Mouse (Mus musculus) embryo, embryonic 10 days (tissue): ENCODE data around the gene Slc30a3.

Experiments used
- DNase-seq: peaks from one replicate; pipeline ENCODE4 v3.0.0-alpha.2; 2015; ENCODE audit warnings: low spot score

Gene Slc30a3

DNA sequence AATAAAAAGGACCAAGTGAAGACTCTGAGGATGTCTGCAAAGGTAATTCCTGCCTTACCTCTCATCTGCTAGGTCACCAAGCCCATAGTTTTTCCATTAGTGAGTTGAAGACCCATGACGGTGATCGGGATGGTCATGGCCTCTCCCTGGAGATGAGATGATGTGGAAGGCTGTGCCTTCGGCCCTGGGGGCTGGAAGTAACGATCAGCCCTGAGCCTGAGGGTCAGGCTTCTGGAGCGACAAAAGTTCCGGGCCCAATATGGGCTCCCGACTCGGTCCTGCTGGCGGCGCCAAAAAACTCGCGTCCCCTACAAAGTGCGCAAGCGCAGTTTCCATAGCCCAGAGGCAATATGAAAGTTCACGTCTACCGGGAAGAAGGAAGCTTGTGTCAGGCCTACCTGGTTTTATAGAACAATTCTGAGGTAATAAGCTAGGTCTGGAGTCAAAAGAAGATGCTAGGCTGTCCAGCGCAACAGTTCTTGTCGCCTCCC is at the start of gene Slc30a3:
Gene Slc30a3 (minus strand): TSS at position 238 of the 491 bp plus-strand sequence.
- no peak for DNase-seq

DNA sequence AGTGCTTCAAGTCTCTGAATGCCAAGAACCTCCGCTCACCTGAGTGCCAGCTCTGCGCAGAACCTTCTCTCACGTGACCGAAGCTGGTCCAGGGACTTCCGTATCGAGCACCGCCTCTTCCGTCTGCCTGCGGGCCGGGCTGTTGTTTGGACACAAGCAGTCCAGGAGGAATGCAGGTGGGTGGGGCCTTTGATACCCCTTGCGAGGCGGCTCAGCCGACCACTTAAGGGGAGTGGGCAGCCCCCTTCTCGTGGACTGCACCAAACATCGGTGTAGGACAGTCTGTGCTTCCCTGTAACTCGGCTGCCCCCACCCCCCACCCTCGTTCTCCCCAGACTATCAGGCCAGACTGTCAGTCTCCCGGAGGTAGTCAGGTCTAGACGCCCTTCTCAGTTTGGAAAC is 46.1 kb upstream of the Slc30a3 start, which contains the start of gene Mpv17:
Gene Mpv17 (minus strand): TSS at position 100 of the 402 bp plus-strand sequence.
- DNase-seq: peak; percentile 94

DNA sequence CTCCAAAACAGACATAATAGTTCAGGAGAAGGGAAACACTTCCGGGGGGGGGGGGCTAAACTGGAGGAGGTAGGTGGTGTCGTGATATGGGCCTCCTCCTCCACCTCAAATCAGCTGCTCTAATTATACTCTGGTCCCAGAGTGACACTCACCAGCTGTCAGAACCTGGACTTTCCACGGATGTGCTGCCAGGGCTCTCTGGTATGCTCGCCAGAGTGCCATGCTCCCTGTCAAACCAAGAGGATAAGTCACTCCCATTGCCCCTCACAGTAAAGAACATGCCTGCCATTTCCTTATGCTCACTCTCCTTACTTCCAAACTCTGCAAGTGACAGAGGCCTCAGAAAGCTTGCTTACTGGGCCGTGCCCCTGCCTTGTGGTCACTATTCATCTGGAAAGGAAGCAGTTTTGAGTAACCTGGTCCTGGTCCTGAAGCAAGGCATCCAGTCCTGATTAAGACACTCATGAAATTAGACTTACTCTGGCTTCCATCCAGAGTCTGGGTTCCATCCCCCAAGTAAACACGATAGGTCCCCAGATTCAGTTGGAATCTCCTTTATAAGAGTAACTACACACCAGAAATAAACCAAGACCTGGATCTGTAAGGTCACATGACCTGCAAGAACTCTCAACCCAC is 45.6 kb upstream of the Slc30a3 start:
- DNase-seq: no peak

- DNase-seq: no peak
Measured at GRCm38 (mm10) chr5:31151746-31152145, 43.7 kb upstream of the Slc30a3 start.

- no peak for DNase-seq
Measured at GRCm38 (mm10) chr5:31149781-31150180, 41.7 kb upstream of the Slc30a3 start.

DNA sequence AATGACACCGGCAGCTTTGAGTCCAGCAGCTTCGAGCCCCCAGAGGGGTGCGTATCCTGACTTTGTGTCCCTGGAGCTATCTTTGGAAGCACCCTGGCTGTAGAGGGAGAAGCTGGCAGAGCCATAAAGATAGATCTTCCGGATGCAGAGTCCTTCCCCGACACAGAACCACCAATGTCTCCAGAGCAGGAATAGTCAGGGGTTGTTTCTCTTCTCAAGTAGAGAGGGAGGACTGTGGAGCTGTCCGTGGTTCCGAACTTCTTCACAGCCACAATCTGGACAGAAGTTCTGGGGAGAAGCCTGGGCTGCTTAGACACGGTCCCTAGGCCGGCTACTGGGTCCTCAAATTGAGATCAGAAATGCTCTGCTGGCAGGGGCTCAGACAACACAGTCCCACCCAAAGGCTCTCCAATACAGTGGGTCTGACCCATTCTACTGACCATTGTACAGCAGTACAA is 31.0 kb upstream of the Slc30a3 start:
- DNase-seq: peak; percentile 48

- DNase-seq: no peak
Measured at GRCm38 (mm10) chr5:31138241-31138967, 30.4 kb upstream of the Slc30a3 start, which contains the start of gene Ucn. Gene Ucn (minus strand): TSS chr5:31138829.

GRCm38 (mm10) chr5:31137658-31138057 is 29.6 kb upstream of the Slc30a3 start:
- peak; percentile 16 for DNase-seq

GRCm38 (mm10) chr5:31136730-31137424 is 28.8 kb upstream of the Slc30a3 start:
- DNase-seq: peak; percentile 20

- no peak for DNase-seq
Measured at GRCm38 (mm10) chr5:31126050-31126449, 18.0 kb upstream of the Slc30a3 start.

GRCm38 (mm10) chr5:31123481-31123880 is 15.4 kb upstream of the Slc30a3 start:
- no peak for DNase-seq

GRCm38 (mm10) chr5:31121111-31121510 is 13.1 kb upstream of the Slc30a3 start:
- DNase-seq: no peak

DNA sequence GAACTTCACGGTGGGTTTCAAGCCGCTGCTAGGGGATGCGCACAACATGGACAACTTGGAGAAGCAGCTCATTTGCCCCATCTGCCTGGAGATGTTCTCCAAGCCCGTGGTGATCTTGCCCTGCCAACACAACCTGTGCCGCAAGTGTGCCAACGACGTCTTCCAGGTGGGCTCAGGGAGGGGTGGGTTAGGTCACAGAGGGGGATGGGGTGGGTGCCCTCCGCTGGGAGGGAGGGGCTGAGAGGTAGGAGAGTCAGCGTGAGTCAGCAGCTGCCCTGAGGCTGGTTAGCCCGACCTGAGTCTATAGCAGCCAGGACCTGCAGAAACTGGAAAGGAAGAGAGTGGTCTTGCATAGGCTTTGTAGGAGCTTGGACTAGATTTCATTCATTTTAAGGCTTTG is 8.9 kb upstream of the Slc30a3 start:
- DNase-seq: no peak

DNA sequence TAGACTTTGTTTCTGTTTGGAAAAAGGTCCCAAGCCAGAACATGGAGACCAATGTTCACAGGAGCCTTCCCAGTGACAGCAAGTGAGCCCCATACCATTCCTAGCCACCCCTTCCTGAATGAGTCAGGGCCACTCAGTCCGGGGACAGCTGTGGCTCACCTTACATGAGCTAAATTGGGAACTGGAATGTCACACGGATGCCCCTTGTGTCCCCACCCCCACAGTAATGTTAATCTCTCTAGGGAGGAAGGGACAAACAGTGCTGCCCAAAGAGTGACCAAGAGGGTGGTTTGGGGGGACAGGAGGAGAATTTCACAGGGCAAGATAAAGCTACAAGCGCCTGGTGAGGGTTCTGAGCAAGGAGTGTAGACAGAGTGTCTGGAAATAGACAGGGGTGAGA is 8.3 kb upstream of the Slc30a3 start, which contains the start of gene Trim54:
Gene Trim54 (plus strand): TSS at position 359 of the 400 bp plus-strand sequence.
- no peak for DNase-seq

DNA sequence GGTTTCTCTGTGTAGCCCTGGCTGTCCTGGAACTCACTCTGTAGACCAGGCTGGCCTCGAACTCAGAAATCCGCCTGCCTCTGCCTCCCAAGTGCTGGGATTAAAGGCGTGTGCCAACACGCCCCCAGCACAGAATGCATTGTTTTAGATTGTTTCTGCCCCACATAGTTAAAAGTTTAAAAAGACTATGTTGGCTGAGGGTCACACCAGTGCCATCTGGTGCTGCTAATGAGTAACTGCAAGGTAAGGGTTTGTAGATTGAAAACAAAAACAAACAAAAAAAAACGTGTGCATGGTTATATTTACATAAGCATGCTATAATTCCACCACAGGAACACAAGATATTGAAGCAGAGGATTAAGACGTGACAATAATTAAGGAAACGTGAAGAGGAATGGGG is 2.7 kb upstream of the Slc30a3 start:
- no peak for DNase-seq

DNA sequence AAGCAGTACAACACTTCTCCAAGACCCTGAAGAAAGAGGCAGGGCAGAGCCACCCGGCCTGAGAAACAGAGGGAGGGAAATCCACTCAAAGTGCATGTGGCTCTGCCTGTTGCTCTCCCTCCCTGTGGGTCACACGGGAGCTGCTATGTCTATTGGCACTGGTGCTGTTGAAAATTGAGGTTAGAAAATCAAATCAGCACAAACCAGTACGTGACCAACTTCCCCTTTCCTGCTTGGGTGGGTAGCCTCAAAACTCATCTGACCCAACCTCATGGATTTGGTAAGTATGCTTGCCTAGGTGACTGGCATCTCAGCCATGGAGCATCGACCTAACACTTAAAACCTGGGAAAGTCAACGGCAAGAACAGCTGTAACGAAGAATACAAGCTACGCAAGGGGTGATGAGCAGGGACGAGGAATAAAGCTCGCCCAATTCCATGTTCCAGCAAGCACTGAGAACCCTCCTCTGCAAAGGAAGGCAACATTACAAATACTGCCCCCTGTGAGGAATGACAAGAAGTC is 2.2 kb downstream of the Slc30a3 start, which contains the start of gene Dnajc5g:
Gene Dnajc5g (plus strand): TSS at position 472 of the 522 bp plus-strand sequence.
- DNase-seq: no peak

DNA sequence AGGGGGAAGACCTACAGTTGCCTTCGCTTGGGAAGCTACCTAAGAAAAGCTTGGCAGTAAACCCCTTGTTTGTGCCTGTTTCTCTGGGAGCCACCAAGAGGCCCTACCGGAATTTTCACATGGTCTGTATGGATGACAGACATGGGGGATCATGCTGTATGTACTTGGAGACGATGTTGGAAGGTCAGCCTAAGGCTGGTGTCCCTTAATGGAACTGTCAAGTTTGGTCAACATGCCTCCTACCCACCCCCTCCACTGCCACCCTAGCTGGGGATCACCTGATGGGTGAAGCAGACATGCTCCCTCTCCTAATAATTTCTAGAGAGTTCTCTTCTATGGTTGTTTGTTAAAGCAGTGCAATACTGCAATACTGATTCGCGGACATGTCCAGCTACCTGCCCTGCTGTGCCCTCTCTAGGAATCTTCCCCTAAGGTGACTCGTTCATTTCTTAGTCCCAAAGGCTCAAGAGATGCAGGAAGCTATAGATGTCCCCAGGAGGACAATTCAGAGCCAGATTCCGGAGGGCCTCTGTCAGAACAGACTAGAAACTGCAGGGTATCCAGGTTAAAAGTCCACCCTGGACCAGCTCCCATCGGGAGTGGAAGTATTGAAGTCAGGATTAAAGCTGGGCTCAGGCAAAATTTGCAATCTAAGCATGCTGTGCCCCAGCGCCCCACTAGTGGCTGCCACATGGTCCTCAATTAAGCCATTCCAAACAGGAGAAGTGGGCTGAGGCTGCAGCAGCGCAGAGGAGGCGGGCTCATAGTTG is 12.1 kb downstream of the Slc30a3 start:
- DNase-seq: no peak

GRCm38 (mm10) chr5:31094799-31095691 is 13.0 kb downstream of the Slc30a3 start:
- DNase-seq: peak; percentile 51

- DNase-seq: no peak
Measured at GRCm38 (mm10) chr5:31094100-31094798, 13.8 kb downstream of the Slc30a3 start.
